Mouse (Mus musculus) cerebellum, adult 2 months (tissue): ENCODE results near the gene Enpp6.

Experiments used
- CTCF ChIP-seq: fragments of 200-500 bp; IDR thresholded peaks from 2 replicates; pipeline ENCODE4 v1.5.1; 2011; ENCODE audit warnings: low read depth, mild to moderate bottlenecking, control low read depth, low read length, moderate library complexity, borderline replicate concordance; ENCODE audit not compliant: insufficient read depth
- POLR2A ChIP-seq: fragments of 200-500 bp; IDR thresholded peaks from 2 replicates; pipeline ENCODE4 v1.6.1; 2011; ENCODE audit warnings: low read length, control low read depth, borderline replicate concordance; ENCODE audit not compliant: insufficient read depth

DNA sequence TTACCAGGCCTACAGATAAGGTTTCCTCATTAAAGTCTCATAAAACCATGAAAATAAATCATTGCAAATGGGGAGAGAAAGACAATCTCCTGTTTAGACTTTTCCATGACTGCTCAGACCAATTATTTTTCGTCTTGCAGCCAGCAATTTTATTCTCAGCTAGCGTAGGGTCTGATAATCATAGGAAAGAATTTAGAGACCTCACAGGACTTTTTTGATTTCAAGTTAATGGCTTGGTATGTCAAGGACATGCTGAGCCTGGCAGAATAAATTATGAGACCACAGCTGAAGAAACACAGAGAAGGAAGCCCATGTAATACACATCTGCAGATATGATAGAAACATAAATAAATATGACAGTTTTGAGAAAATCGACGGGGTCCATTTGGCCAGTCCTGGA is 130.6 kb downstream of the Enpp6 start:
- no peak for TF ChIP-seq CTCF
- no peak for TF ChIP-seq POLR2A
